Mouse (Mus musculus) kidney, adult 2 months (tissue): Measurements from ENCODE around the gene Cela2a.

Experiments
- CTCF ChIP-seq: fragments of 200-500 bp; conservative IDR thresholded peaks from 2 replicates; pipeline ENCODE4 v1.5.1; 2011; ENCODE audit warnings: low read depth, mild to moderate bottlenecking, control low read depth, low read length, moderate library complexity, mixed read lengths; ENCODE audit not compliant: insufficient read depth, insufficient read length
- POLR2A ChIP-seq: fragments of 200-500 bp; IDR thresholded peaks from one replicate; pipeline ENCODE4 v1.6.1; 2011; ENCODE audit warnings: low read depth, low read length, control low read depth

GRCm38 (mm10) chr4:141786141-141786540 lies 39.8 kb downstream of the Cela2a start:
- no peak for TF ChIP-seq CTCF
- TF ChIP-seq POLR2A: no peak
